Mouse (Mus musculus) left cerebral cortex, postnatal 14 days (tissue): ENCODE measurements at regions not wholly inside any gene's neighbourhood (a gene's known extent, or its start where the extent isn't known, plus 50 kb on each side); places are given as distances from the start of the nearest gene placed in this dataset.

Experiments
- DNase-seq, 2 experiments: peaks; one replicate each; pipeline ENCODE4 v3.0.0; 2021 to 2022; ENCODE audit warnings: low spot score in 2 of 2, mixed read lengths in 1 of 2
- intact Hi-C: fragments of 180-260 bp; cut with DNase I; formaldehyde crosslinking; loops from one replicate; pipeline ENCODE4 v1.15.1; 2025

DNA sequence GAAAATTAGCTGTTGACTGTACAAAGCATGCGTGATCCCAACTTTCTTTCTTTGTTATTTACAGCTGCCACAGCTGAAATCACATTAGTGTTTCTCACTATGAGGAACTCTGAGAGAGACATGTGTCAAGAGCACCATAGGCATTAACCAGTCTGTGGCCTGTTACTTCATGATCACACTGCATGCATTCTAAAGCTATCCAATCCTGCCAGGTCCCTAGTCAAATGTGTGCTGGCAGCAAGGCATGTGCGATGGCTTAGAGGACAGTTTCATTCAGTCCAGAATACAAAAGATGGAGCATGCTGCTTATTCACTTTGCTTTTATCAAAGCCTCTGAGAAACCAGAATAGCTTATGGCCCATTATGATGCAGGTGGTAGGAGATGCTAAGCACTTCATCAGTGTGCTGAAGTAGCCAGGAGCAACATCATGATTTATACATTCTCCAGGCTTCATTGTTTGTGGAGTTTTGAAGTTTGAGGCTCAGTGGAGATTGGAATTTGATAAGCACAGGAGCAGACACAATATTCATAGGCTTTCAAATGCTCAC, 882.9 kb upstream of the Lrrn3 start:
- no peak for DNase-seq
- intact Hi-C loops, result no loop called here

DNA sequence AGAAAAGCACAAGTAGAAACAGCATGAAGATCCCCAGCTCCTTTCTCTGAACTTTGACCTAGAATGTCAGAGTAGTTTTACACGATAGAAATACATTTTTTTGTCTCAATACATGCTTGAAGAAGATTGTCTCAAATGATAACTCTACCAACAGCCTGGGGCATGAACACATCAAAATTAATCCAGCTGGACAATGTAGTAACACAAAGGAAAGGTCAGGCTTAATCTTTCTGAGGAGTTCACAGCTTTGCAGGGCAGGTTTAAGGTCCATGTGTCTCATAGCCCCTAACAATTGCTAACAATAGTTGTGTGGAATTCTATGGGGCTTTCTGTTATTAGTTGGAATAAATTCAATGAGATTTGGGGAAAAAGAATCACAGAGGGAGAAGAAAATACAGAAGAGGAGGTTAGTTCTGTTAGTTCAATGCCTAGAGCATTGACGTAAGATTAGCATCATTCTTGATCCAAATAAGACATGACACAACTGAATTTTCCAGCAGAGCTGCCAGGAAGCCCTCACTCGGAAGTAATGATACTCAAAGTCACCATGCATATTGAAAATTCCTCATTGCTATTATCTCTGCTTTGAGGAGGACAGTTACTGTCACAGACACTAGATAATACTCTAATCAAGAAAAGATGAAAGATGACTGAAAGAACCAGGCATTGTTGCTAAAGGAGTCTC, 852.9 kb upstream of the Lrrn3 start:
- no peak for DNase-seq
- intact Hi-C loops, result no loop called here

DNA sequence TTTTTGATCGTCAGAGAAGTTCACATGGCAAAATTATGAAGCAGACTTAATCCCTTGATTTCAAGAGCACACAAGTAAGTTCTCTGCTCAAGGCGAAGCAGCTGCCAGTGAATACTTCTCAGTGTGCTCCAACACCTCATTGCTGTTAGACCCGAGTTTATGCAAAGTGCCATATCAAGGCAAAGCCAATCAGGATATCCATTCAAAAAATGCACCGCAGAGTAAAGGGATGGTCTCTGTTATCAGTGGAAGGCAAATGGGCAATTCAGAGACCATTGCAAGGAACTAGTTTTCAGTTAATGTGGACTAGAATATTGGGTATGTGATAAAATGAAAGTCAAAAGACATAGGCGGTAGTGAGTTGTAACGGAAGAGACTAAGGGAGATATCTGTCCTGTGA, 820.2 kb upstream of the Lrrn3 start:
- intact Hi-C loops, result no loop called here
- DNase-seq, result no peak

DNA sequence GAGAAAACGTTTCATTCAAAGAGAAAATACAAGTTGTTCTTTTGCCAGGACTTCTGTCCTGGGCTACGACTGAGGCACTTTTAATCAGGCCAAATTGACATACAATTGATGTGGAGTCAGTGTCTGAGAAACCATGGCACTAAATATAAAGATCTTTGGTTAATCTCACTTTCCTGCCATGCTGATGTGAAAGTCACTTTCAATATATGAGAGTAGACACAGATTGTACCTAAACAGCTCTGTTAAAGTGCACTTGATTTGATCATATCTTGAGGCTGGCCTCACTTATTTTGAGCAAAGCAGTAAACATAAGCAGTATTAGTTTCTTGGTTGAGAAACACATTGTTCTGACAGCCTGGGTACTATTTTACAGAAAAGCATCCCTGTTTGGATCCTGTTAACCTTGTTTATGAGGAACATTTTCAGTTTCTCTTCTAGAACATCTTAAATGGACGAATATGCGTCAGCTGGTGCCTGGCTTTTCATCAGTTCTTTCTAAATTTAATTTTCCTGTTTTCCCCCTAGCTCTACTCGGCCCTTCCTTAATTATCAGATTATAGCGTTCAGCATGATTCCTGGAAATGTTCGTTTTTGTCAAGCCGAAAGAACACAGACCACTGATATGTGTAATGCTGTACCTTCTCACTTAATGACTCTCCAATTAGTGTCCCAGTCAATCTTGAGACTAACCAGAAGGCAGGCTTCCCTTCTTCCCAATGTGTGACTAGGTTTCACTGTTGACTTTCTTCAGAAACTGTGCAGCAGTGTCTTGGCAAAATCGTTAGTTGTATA, 791.2 kb upstream of the Lrrn3 start:
- intact Hi-C loops, result no loop called here
- DNase-seq, result no peak

DNA sequence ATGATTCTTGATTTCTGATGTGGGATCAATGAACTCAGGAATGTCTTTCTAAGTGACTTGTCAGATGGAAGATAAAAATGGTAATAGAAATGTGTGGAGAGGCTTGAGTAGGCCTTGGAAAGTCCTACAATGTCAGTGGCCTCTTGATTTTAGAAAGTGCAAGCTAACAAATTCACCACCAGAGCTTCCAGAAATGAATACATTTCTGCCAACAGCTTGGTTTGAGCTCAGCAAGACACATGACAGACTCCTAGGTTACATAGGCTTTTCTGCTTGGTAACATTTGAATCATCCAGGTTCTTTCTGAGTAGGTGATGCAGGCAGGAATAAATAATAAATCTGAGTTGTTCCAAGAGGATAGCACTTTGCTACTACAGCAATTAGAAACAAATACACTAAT, 764.2 kb upstream of the Lrrn3 start:
- intact Hi-C loops, result no loop called here
- DNase-seq, result no peak

DNA sequence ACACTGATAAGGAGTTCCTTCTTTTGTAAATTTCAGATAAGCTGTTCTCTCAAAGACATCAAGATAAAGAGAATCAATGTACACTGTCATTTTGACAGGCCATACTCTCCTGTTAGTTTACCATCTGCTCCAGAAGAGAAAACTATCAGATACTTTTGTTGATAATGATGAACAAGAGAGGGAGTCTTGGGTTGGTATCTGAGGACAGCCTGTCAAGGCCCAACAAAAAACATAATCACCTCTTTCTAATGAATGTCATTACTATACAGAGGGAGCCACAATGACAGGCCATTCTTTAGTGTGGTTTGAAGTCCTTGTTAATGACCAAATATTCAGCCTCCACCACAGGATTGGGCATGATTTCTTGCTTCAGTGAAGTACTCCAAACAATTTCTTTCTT, 743.0 kb upstream of the Lrrn3 start:
- intact Hi-C loops, result no loop called here
- DNase-seq, result no peak

DNA sequence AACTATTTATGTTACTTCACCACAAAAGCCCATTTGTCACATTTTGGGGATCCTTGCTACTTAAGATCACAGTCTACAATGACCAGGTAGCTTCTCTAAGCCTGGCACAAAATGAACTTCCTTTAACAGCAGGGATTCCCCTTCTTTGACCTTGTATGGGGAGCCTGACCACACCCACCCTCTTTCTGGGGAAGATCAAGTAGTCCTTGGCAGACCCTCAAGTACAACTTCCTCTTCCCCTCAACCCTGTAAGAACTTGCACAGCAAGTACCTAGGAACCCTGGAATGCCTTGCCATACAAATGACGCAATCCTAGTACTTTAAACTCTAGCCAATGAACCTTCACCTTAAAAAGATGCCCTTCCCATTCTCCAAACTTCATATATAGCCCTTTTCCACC, 695.4 kb upstream of the Lrrn3 start:
- DNase-seq, result no peak
- intact Hi-C loops, result no loop called here

DNA sequence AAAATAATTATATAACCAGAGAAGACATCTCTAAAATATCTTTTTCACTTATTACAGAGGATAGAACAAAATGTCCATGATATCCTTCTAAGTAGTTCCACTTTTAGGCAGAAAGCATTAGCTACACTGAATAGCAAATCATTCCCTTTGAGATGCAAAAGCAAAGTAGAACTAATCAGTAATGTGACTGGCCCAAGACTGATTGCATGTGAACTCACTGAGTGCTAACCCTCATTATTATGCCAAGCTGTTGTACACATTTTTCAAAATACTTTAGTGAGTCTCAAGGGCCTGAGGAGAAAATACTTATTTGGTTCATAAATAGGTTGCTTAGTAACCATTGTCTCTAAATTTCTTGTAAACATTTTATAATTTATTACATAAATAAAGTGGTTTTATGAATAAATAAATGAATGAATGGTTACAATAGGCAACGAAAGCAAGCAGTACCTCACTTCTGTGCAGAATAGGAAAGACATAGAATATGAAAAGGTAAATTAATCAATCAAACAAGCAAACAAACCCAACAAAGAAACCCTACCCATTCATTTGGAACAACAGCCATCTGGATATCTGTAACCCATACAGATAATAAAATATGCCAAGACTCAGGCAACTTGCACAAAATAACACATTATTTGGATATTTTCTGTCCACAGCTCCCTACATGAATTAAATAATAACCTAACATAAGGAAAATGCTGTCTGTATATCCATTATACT, 693.9 kb upstream of the Lrrn3 start:
- no peak for DNase-seq
- intact Hi-C loops, result no loop called here

DNA sequence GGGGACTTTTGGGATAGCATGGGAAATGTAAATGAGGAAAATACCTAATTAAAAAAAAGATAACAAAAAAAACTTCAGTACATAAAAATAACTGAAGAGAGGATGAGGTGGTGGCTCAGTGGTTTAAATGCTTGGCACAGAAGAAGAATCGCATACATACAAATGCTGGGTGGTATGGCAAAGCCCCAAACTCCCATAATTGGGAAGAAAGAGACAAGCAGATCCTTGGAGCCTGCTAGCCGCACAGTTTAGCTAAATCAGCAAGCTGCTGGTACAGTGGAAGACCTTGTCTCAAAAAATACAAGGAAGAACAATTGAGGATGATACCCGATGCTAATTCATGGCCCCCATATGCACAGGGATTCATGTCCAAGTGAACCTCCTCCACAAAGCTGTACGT, 661.7 kb upstream of the Lrrn3 start:
- intact Hi-C loops, result no loop called here
- DNase-seq, result no peak

DNA sequence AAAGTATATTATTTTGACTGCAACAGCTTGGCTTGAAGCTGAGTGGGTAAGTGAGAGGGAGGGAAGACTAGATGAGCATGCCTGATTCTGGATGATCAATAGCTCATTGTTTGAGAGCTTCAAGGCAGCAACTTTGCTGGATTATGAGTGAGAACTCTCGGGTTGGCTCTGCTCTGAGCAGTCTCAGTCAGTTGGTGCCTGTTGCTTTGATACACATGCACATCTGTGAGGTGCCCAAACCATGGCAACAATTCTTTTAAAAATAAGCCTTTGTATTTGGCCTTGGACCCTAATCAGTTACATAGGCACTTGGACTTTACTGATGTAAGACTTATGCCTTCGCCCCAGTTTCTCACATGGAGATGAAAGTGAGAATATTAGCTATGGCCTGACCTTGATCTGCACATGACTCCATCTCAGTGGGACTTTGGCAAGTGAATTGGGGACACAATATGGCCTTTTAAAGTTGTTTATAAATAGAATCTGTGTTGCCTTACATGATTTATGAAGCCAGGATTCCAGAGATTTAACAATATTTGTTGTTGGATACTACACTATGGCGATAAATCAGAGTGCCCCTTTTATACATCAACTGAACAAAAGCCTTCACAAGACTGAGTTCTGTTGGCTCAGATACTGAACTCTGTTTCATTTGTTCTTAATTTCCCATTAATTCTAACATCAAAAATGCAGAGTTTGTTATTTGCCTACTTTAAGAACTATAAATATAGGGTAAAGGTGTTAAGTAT, 652.6 kb upstream of the Lrrn3 start:
- intact Hi-C loops, result no loop called here
- peak in 1 of 2 experiments; percentile 7 for DNase-seq

DNA sequence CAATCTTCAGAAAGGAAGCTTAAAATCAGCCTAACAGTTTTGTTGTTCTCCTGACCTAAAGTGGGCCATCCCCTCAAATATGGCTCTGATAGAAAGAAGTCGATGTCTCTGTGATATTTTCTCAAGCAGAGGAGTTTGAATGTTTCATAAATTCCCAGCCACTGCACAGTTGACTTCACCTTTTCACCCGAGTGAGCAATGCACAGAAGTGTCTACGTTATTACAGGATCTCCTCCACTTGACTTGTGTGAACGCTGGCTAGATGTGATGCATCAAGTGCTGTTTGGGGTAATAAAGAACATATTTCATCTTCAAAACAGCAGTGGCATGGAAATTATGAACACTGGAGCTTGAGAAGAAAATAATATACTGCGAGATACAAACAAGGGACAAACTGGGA, 651.9 kb upstream of the Lrrn3 start:
- intact Hi-C loops, result no loop called here
- DNase-seq, result no peak

DNA sequence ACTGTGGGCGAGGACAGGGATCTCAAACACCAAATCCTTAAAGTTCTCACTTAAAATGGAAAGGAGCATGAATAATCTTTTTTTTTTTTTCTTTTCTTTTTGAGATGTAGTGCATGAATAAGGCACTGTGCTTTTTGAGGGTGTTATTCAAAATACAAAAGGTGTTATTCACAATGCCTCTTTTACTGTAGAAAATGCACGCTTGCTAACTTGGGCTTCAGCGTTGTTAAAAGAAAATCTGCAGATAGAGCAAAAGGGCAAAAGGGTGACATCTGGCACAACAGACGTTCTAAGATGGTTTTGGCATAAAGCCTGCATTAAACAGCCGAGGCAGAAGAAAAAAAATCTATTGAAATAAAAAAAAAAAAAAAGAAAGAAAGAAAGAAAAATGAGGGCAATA, 651.5 kb upstream of the Lrrn3 start:
- intact Hi-C loops, result no loop called here
- DNase-seq, result peak; percentile 17 to 20

DNA sequence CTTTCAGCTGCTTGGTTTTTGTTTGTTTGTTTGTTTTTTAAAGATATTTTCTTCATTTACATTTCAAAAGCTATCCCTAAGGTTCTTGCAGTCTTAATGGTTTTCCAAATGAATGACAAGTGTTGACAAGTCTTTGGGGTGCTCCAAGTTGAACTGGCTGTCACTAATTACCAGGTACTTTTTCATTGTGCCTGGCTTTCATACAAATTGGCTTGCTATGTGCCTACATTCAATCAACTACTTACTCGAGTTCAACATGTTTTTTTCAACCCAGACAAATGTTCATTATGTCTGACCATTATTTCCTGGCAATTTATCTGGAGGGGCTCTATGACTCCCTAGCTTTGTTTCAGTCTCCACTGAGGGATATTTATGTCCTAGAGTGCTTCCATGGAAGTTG, 614.0 kb upstream of the Lrrn3 start:
- intact Hi-C loops, result no loop called here

DNA sequence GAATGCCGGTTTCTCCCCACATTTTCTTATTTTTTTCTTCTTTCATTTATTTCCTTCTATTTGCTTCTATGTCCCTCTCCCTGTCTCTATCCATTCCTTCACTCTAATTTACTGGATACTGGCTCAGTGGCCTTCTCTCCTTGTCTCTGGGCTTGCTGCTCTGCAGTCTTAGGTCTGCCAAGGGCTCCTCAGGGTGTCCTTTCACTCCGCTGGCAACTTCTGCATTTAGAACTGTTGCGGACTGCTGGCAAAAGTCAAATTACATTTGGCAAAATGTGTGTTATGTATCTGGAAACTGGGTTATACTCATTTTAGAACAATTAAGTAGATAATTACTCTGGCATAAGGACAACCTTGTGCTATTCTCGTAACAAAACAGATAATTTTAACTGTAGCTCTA, 584.2 kb upstream of the Lrrn3 start:
- DNase-seq, result no peak
- intact Hi-C loops, result no loop called here

More for the DNA sequence above, 614.0 kb upstream of the Lrrn3 start:
- no peak for DNase-seq

DNA sequence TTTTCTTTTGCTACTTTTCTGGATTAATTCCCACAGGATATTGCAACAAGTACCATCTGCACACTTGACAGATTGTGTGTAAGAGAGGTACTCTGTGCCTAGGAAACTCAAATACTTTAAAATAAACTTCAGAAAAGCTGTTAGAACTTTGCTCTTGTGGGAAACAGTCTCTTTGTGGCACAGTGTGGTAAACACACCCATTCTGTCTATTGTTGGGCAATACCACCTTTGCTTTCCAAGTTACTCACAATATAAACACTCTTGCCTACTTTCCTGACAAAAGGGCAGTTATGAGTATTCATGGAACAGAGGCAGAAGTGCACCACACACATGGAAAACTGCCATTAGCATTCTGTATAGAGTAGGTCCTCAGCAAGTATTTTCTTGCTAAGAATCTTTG, 577.5 kb upstream of the Lrrn3 start:
- intact Hi-C loops, result no loop called here
- no peak for DNase-seq

DNA sequence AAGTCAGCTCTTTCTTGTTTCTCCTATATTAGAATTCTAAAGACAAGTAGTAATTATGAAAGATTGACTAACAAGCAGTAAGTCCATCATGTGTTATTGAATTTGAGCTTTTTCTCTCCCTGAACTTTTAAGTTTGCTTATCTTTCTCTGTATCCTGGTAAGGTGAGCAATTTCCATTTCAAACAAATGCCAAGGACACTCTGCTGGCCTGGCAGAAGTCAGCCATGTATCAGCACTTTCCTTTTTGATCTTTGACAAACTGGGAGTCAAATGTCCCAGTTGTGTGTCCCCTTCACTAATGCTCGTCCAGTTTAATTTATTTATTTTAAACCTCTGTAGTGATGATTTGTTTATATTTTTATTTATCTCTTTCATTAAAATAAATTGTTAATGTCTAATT, 562.8 kb upstream of the Lrrn3 start:
- intact Hi-C loops, result no loop called here
- no peak for DNase-seq

DNA sequence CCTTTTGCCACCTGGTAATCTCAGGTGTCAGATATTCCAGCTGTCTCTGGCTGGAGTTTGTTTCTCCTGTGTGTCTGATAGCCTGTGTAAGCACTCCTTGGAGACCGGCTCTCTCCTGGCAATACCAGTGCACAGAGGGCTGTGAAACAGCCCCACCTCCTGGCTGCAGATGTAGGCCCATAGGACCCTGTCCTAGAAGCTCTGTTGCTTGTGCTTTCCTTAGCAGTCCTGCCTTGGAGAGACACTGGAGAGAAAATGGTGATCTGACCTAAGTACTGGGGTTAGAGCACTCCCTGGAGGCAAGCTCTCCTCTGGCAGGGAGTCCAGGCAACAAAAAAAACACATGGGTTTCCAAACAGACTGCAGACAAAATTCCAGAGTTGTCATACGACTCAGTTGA, 541.6 kb upstream of the Lrrn3 start:
- no peak for DNase-seq
- intact Hi-C loops, result no loop called here

DNA sequence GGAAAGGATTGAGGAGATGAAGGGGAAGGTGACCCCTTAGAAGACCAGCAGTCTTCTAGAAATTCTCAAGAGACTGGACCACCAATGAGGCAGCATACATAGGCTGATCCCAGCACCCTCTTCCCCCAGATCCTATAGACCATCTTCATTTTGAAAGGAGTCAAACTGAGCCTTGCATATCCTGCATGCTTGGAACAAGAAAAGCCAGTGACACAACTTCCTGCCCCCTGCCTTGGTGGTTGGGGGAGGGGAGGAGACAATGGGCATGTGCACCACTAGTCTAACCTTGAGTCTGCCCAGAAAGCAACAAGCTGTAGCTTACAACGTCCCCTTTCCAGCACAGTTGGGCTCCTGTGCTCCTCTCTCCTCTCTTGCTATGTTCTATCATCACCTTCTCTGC, 531.3 kb upstream of the Lrrn3 start:
- intact Hi-C loops, result no loop called here
- DNase-seq, result no peak

DNA sequence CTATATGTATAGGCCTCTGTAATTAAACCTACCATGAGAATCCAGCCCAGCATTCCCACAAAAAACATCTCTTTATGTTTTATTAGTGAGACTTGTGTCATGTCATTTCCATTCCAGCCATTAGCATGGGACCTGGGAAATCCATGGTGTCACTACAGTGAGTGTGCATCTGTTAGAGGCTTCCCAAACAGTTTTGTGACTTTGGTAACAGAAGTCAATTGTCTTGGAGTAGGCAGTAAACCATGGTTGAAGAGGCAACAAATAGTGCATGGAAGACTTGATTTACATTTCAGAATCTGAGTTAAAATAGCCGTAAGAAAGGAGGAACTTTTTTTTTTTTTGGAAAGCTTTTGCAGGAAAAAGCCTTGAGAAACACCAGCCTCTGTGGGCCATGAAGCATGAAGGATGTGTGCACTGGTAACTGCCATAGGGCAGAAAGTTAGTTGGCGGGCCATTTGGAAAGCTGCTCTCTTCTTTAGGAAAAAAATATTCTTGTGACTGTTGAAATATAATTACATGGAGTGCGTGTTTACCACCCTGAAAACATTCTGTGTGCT, 522.7 kb upstream of the Lrrn3 start:
- intact Hi-C loops, result no loop called here
- DNase-seq, result no peak

DNA sequence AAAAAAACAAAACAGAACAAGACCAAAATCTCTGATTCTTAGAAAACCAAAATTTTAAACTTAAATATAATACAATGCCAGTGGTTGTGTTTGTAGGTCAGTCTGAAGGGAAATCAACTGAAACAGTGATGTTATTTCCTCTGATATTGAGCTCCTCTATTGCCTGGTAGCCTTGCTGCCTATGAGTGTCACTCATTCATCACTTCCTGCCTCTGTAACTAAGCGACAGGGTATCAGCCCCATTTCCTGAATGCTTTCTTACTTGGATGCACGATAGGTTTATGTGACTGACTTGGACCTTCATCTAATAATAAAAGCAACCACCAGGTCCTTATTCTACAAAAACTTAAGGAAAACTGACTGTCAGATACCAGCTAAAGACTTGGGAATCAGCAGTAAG, 520.7 kb upstream of the Lrrn3 start:
- DNase-seq, result no peak
- intact Hi-C loops, result no loop called here
